13 mouse cellular contexts compared by ENCODE assay signal in genomic region chr6:87281771-87282170, GRCm38 (mm10). TPM values are rescaled to one million over a fixed set of nuclear protein-coding genes. Genes with fewer than 3 reads are reported as not detected.
DNase-seq lines count a peak whose midpoint lies in the region; ATAC-seq and TF ChIP-seq lines count a peak whose summit lies in the region.
"Had no signal": no experiment of that assay in that cellular context is flagged by ENCODE, and none has a peak within 500 bp of the region (broad histone marks: within the 10 kb centered on the region; RNA-seq: fewer than 3 reads in every experiment).

No protein-coding gene starts in this region.

- H3K36me3 ChIP-seq in heart, embryonic 13.5 days = peaks cover 8% of the 10 kb centered on the region
- H3K36me3 ChIP-seq in heart, embryonic 12.5 days = 0 out of 2 replicates have a peak, but pooled peaks cover 3% of the 10 kb centered on the region
- no peaks in the 10 kb centered on the region for H3K36me3 ChIP-seq in liver, adult 2 months (ENCODE audit: control insufficient read depth, insufficient read depth, low read length)
- H3K36me3 ChIP-seq in liver, embryonic 11.5 days (ENCODE audit: control insufficient read depth, insufficient read depth, low read length) = no peaks in the 10 kb centered on the region
- 0 out of 2 replicates have a peak, but pooled peaks cover 3% of the 10 kb centered on the region for H3K36me3 ChIP-seq in midbrain, embryonic 13.5 days
- H3K36me3 ChIP-seq: hindbrain, embryonic 15.5 days had no signal

- H3K79me2 ChIP-seq in liver, adult 2 months (ENCODE audit: control insufficient read depth, insufficient read depth, low read length) = no peaks in the 10 kb centered on the region

- peak; percentile 54 for TF ChIP-seq CTCF in liver, adult 2 months (IDR thresholded peaks at IDR 0.05; ENCODE audit: low read depth, low read length)

- no peak overlapping the region for H3K4me2 ChIP-seq in heart, embryonic 13.5 days
- no peak overlapping the region for H3K4me2 ChIP-seq in heart, embryonic 12.5 days
- no peak overlapping the region for H3K4me2 ChIP-seq in liver, embryonic 11.5 days
- no peak overlapping the region for H3K4me2 ChIP-seq in midbrain, embryonic 13.5 days (replicated peaks)
- H3K4me2 ChIP-seq: forebrain, embryonic 12.5 days; hindbrain, embryonic 15.5 days; limb, embryonic 13.5 days had no signal

- no peak for TF ChIP-seq POLR2A in liver, adult 2 months (IDR thresholded peaks at IDR 0.05; ENCODE audit: extremely low read depth, insufficient read depth, low read length)

- 0 out of 2 replicates have a peak, but pooled peaks cover 4% of the 10 kb centered on the region for H3K27me3 ChIP-seq in heart, embryonic 13.5 days (replicated peaks)
- 0 out of 2 replicates have a peak, but pooled peaks cover 6% of the 10 kb centered on the region for H3K27me3 ChIP-seq in heart, embryonic 12.5 days (replicated peaks)
- no peaks in the 10 kb centered on the region for H3K27me3 ChIP-seq in liver, adult 2 months (ENCODE audit: control insufficient read depth, insufficient read depth, low read length)
- H3K27me3 ChIP-seq in liver, embryonic 11.5 days (replicated peaks; ENCODE audit: control insufficient read depth, insufficient read depth, low read length) = no peaks in the 10 kb centered on the region
- no peaks in the 10 kb centered on the region for H3K27me3 ChIP-seq in midbrain, embryonic 13.5 days
- H3K27me3 ChIP-seq: hindbrain, embryonic 15.5 days; limb, embryonic 13.5 days had no signal

- 81% methylated on average over 4 of the region's 4 CpGs for WGBS in heart, embryonic 13.5 days
- WGBS in heart, embryonic 12.5 days = 91% methylated on average over 4 of the region's 4 CpGs
- WGBS in liver, adult 2 months = 82% methylated on average over 4 of the region's 4 CpGs
- WGBS in liver, embryonic 11.5 days = 86% methylated on average over 4 of the region's 4 CpGs
- 91% methylated on average over 4 of the region's 4 CpGs for WGBS in midbrain, embryonic 13.5 days

- H3K4me3 ChIP-seq in heart, embryonic 13.5 days = no peak overlapping the region
- no peak overlapping the region for H3K4me3 ChIP-seq in heart, embryonic 12.5 days
- no peak overlapping the region for H3K4me3 ChIP-seq in liver, adult 2 months (ENCODE audit: insufficient read depth, low read depth, low read length)
- H3K4me3 ChIP-seq in liver, embryonic 11.5 days (ENCODE audit: low read depth, low read length) = no peak overlapping the region
- no peak overlapping the region for H3K4me3 ChIP-seq in midbrain, embryonic 13.5 days (replicated peaks)
- H3K4me3 ChIP-seq: forebrain, embryonic 12.5 days; hindbrain, embryonic 15.5 days; limb, embryonic 13.5 days had no signal

- H3K9ac ChIP-seq in heart, embryonic 13.5 days = 0 out of 2 replicates have a peak overlapping the region, but pooled peaks have one; percentile 33
- H3K9ac ChIP-seq in heart, embryonic 12.5 days = no peak overlapping the region
- no peak overlapping the region for H3K9ac ChIP-seq in liver, adult 2 months (ENCODE audit: low read depth, low read length)
- H3K9ac ChIP-seq in liver, embryonic 11.5 days (ENCODE audit: low read depth, low read length) = no peak overlapping the region
- no peak overlapping the region for H3K9ac ChIP-seq in midbrain, embryonic 13.5 days (replicated peaks)
- H3K9ac ChIP-seq: forebrain, embryonic 12.5 days; hindbrain, embryonic 15.5 days; limb, embryonic 13.5 days had no signal

- ATAC-seq in heart, embryonic 13.5 days (ENCODE audit: extremely low read depth, insufficient number of reproducible peaks, low FRiP score, low TSS enrichment) = no peak
- ATAC-seq in heart, embryonic 12.5 days (ENCODE audit: insufficient number of reproducible peaks, low FRiP score) = no peak
- no peak for ATAC-seq in liver, embryonic 11.5 days (replicated peaks; ENCODE audit: low FRiP score)
- ATAC-seq in midbrain, embryonic 13.5 days = no peak

- no peaks in the 10 kb centered on the region for H3K9me3 ChIP-seq in heart, embryonic 13.5 days
- H3K9me3 ChIP-seq in heart, embryonic 12.5 days (replicated peaks) = no peaks in the 10 kb centered on the region
- H3K9me3 ChIP-seq in liver, embryonic 11.5 days (ENCODE audit: control insufficient read depth, low read length) = no peaks in the 10 kb centered on the region
- H3K9me3 ChIP-seq in midbrain, embryonic 13.5 days = no peaks in the 10 kb centered on the region
- H3K9me3 ChIP-seq: forebrain, embryonic 12.5 days; hindbrain, embryonic 15.5 days; limb, embryonic 13.5 days had no signal

- peaks cover 38% of the 10 kb centered on the region for H3K4me1 ChIP-seq in heart, embryonic 13.5 days
- H3K4me1 ChIP-seq in heart, embryonic 12.5 days (replicated peaks) = peaks cover 34% of the 10 kb centered on the region
- H3K4me1 ChIP-seq in liver, adult 2 months (ENCODE audit: control insufficient read depth, insufficient read depth, low read length) = peaks cover 8% of the 10 kb centered on the region
- H3K4me1 ChIP-seq in liver, embryonic 11.5 days (replicated peaks; ENCODE audit: control insufficient read depth, insufficient read depth, low read length) = peaks cover 11% of the 10 kb centered on the region; the same call in 1 of the 2 replicates
- peaks cover 10% of the 10 kb centered on the region for H3K4me1 ChIP-seq in midbrain, embryonic 13.5 days (replicated peaks)

- peak overlapping the region; percentile 57 for H3K27ac ChIP-seq in heart, embryonic 13.5 days (replicated peaks)
- no peak overlapping the region for H3K27ac ChIP-seq in heart, embryonic 12.5 days (ENCODE audit: poor library complexity, severe bottlenecking)
- no peak overlapping the region for H3K27ac ChIP-seq in liver, adult 2 months (replicated peaks; ENCODE audit: insufficient read depth, low read depth, low read length)
- no peak overlapping the region for H3K27ac ChIP-seq in liver, embryonic 11.5 days (ENCODE audit: low read depth, low read length)
- H3K27ac ChIP-seq in midbrain, embryonic 13.5 days = no peak overlapping the region
- H3K27ac ChIP-seq: hindbrain, embryonic 15.5 days had no signal

- DNase-seq in liver, adult 2 months (ENCODE audit: extremely low read depth, low read depth, low spot score) = peak; percentile 27
- no peak for DNase-seq in liver, embryonic 11.5 days (ENCODE audit: low spot score)
- peak; percentile 10 for DNase-seq in thymus, postnatal 14 days
- DNase-seq in thymus, postnatal 36 days = no peak
- DNase-seq in testis, postnatal 10 days (ENCODE audit: low spot score) = no peak
- DNase-seq: cerebellum, adult 18-20 months; embryo, embryonic 11 days had no signal

RNA-seq across cellular contexts. Expression of gene Antxr1, which starts 53.9 kb away (rescaled TPM):
- 3.6 and 4.5 TPM in 2 replicates for polyA plus RNA-seq in heart, embryonic 13.5 days (2015; fragmentation: Nextera tagmentation; extraction: Ambion mirVana)
- polyA plus RNA-seq in heart, embryonic 12.5 days (2016; fragmentation: Nextera tagmentation; extraction: Ambion mirVana) = 3.6 and 4.3 TPM in 2 replicates
- total RNA-seq in liver, adult 2 months (2014; rRNA removed) = 0.92 and 1.0 TPM in 2 replicates
- polyA plus RNA-seq in liver, adult 2 months (2012; rRNA removed) = 0.28 and 0.37 TPM in 2 replicates
- 2.0 and 3.1 TPM in 2 replicates for polyA plus RNA-seq in liver, embryonic 11.5 days (2014; fragmentation: Nextera tagmentation; extraction: Ambion mirVana)
- polyA plus RNA-seq in midbrain, embryonic 13.5 days (2015; fragmentation: Nextera tagmentation; extraction: Ambion mirVana) = 2.9 and 3.0 TPM in 2 replicates

Comparison
In these comparisons a context has a peak if more than half of its experiments do, and no peak if none do; other contexts are left out.
1. DNase-seq: peak in liver, adult 2 months (single experiment) and thymus, postnatal 14 days (single experiment); none in liver, embryonic 11.5 days (single experiment), thymus, postnatal 36 days (0 of 2) and testis, postnatal 10 days (single experiment).